Mouse (Mus musculus) common myeloid progenitor, adult 5-6 weeks (primary cell): Measurements from ENCODE around the gene Ech1. TPM values are rescaled to one million over a fixed set of nuclear protein-coding genes. Genes with fewer than 3 reads are reported as not detected.

Source experiments
- ATAC-seq: replicated peaks from 2 replicates; pipeline ENCODE4 v1.8.0; 2016; ENCODE audit warnings: low read depth, mild to moderate bottlenecking, moderate TSS enrichment, inconsistent platforms; ENCODE audit not compliant: poor library complexity, severe bottlenecking
- total RNA-seq: library from RNA; stranded (forward); fragments of 200-1000, 187-1606 nt; gene quantifications from 2 replicates; pipeline ENCODE4 v1.2.3, GENCODE M21; 2017

Ech1 gene
- total RNA-seq, 1 experiment from 2014 or later = 95.7 TPM

- peak; percentile 31; the same call in 1 of the 2 replicates for ATAC-seq
Observed at GRCm38 (mm10) chr7:28881199-28881598, 56.2 kb downstream of the Ech1 start, which contains the start of gene Capn12. TSS of gene Capn12 (plus strand) at chr7:28881422.

Other genes starting within 250 kb of the Ech1 start
- gene Samd4b, start 227.1 kb upstream of the Ech1 start, total RNA-seq = 4.6 and 5.4 TPM in 2 replicates
- gene Pak4, start 227.0 kb upstream of the Ech1 start, total RNA-seq = 5.9 and 7.5 TPM in 2 replicates
- not detected in 2 replicates for gene Acp7, start 193.9 kb upstream of the Ech1 start, total RNA-seq
- not detected in 2 replicates for gene Fbxo27, start 132.4 kb upstream of the Ech1 start, total RNA-seq
- 2.1 and 4.1 TPM in 2 replicates for gene Fbxo17, start 108.4 kb upstream of the Ech1 start, total RNA-seq
- 37.4 and 42.2 TPM in 2 replicates for gene Mrps12, start 83.4 kb upstream of the Ech1 start, total RNA-seq
- gene Sars2, start 83.2 kb upstream of the Ech1 start, total RNA-seq = 8.7 and 14.2 TPM in 2 replicates
- not detected in 2 replicates for gene Ccer2, start 69.0 kb upstream of the Ech1 start, total RNA-seq
- gene Sirt2, start 58.5 kb upstream of the Ech1 start, total RNA-seq = 24.5 and 24.9 TPM in 2 replicates
- gene Nfkbib, start 57.7 kb upstream of the Ech1 start, total RNA-seq = 11.3 and 11.6 TPM in 2 replicates
- 23.4 and 35.6 TPM in 2 replicates for gene Rinl, start 36.2 kb upstream of the Ech1 start, total RNA-seq
- gene Hnrnpl, start 16.7 kb upstream of the Ech1 start, total RNA-seq = 340 and 385 TPM in 2 replicates
- gene Lgals4, start 8.6 kb downstream of the Ech1 start, total RNA-seq = 3.9 and 4.1 TPM in 2 replicates
- gene Lgals7, start 38.6 kb downstream of the Ech1 start, total RNA-seq = 0.82 TPM in 1 of 2 replicates, not detected in the other
- gene Capn12, start 56.2 kb downstream of the Ech1 start, total RNA-seq = 0.37 and 0.87 TPM in 2 replicates
- gene Actn4, start 137.1 kb downstream of the Ech1 start, total RNA-seq = 42.6 and 76.9 TPM in 2 replicates
- 417 and 491 TPM in 2 replicates for gene Eif3k, start 156.6 kb downstream of the Ech1 start, total RNA-seq
- gene Map4k1, start 156.8 kb downstream of the Ech1 start, total RNA-seq = 65.8 and 72.9 TPM in 2 replicates